Mouse (Mus musculus) midbrain, embryonic 15.5 days (tissue): Measurements from ENCODE around the gene Atrip. TPM values are rescaled to one million over a fixed set of nuclear protein-coding genes. Genes with fewer than 3 reads are reported as not detected.

Experiments
- ATAC-seq: fragments of 200-750 bp; cut with Nextera tagmentation; replicated peaks from 2 replicates; pipeline ENCODE4 v1.8.0; 2017; ENCODE audit warnings: moderate TSS enrichment
- H3K27ac ChIP-seq: fragments of 300-500 bp; sonication (generic); 2 replicates; pipeline ENCODE4 v1.5.1; 2015; ENCODE audit warnings: mild to moderate bottlenecking, inconsistent platforms
- H3K27me3 ChIP-seq: fragments of 300-500 bp; sonication (generic); replicated peaks from 2 replicates; pipeline ENCODE4 v1.6.1; 2015; ENCODE audit warnings: inconsistent platforms
- H3K36me3 ChIP-seq: fragments of 300-500 bp; sonication (generic); replicated peaks from 2 replicates; pipeline ENCODE4 v1.6.1; 2015; ENCODE audit warnings: inconsistent platforms
- H3K4me1 ChIP-seq: fragments of 300-500 bp; sonication (generic); 2 replicates; pipeline ENCODE4 v1.6.1; 2015; ENCODE audit warnings: inconsistent platforms
- H3K4me2 ChIP-seq: fragments of 300-500 bp; sonication (generic); 2 replicates; pipeline ENCODE4 v1.6.1; 2015; ENCODE audit warnings: inconsistent platforms, mild to moderate bottlenecking, moderate library complexity
- H3K4me3 ChIP-seq: fragments of 300-500 bp; sonication (generic); 2 replicates; pipeline ENCODE4 v1.5.1; 2015; ENCODE audit warnings: mild to moderate bottlenecking, inconsistent platforms
- H3K9ac ChIP-seq: fragments of 300-500 bp; sonication (generic); 2 replicates; pipeline ENCODE4 v1.6.1; 2015; ENCODE audit warnings: mild to moderate bottlenecking, inconsistent platforms
- H3K9me3 ChIP-seq: fragments of 300-500 bp; sonication (generic); 2 replicates; pipeline ENCODE4 v1.6.1; 2016; ENCODE audit warnings: inconsistent platforms
- WGBS: fragments of 180-500 bp; shearing (Covaris S2); methylation state at CpG from one replicate; pipeline ENCODE4 v1.1.7; 2015; ENCODE audit warnings: mixed read lengths; 5-methylcytosine and 5-hydroxymethylcytosine counted together
- polyA plus RNA-seq: library from polyadenylated mRNA; unstranded; fragments of >200 nt; fragmentation: Nextera tagmentation; extraction: Ambion mirVana; gene quantifications from 2 replicates; pipeline ENCODE4 v1.2.1, GENCODE M21; 2015

Gene Atrip
- polyA plus RNA-seq, 1 experiment from 2014 or later = 35.6 TPM

- no peak for ATAC-seq
- H3K9ac ChIP-seq = no peak overlapping the region
Observed at GRCm38 (mm10) chr9:109046306-109046705, 27.6 kb downstream of the Atrip start.

GRCm38 (mm10) chr9:109041351-109041750 is 32.6 kb downstream of the Atrip start:
- no peak for ATAC-seq
- WGBS = 75% methylated on average over 7 of the region's 7 CpGs
- Histone ChIP-seq H3K4me1 (peaks cover 9% of the 10 kb centered on the region; the same call in 1 of the 2 replicates), H3K36me3 (no peaks in the 10 kb centered on the region), H3K27me3 (no peaks in the 10 kb centered on the region), H3K4me3 (no peak overlapping the region), H3K27ac (no peak overlapping the region), H3K4me2 (no peak overlapping the region), H3K9ac (no peak overlapping the region), H3K9me3 (no peaks in the 10 kb centered on the region)

More at GRCm38 (mm10) chr9:109046306-109046705, 27.6 kb downstream of the Atrip start:
- H3K4me2 ChIP-seq = no peak overlapping the region
- no peak overlapping the region for H3K4me3 ChIP-seq
- no peaks in the 10 kb centered on the region for H3K9me3 ChIP-seq
- H3K27ac ChIP-seq = no peak overlapping the region
- H3K27me3 ChIP-seq = no peaks in the 10 kb centered on the region
- no peaks in the 10 kb centered on the region for H3K36me3 ChIP-seq
- H3K4me1 ChIP-seq = no peaks in the 10 kb centered on the region
- WGBS = 29% methylated on average over 5 of the region's 5 CpGs

GRCm38 (mm10) chr9:109040906-109041305 is 33.0 kb downstream of the Atrip start:
- H3K9ac ChIP-seq = no peak overlapping the region
- H3K27me3 ChIP-seq = no peaks in the 10 kb centered on the region
- no peak overlapping the region for H3K27ac ChIP-seq
- no peaks in the 10 kb centered on the region for H3K36me3 ChIP-seq
- H3K9me3 ChIP-seq = no peaks in the 10 kb centered on the region
- H3K4me2 ChIP-seq = no peak overlapping the region
- WGBS = 80% methylated on average over 6 of the region's 6 CpGs
- no peak for ATAC-seq
- no peak overlapping the region for H3K4me3 ChIP-seq
- peaks cover 9% of the 10 kb centered on the region; the same call in 1 of the 2 replicates for H3K4me1 ChIP-seq

GRCm38 (mm10) chr9:109040216-109040615 is 33.7 kb downstream of the Atrip start:
- no peak overlapping the region for H3K4me3 ChIP-seq
- no peak overlapping the region for H3K27ac ChIP-seq
- no peak overlapping the region for H3K4me2 ChIP-seq
- no peak overlapping the region for H3K9ac ChIP-seq
- H3K36me3 ChIP-seq = no peaks in the 10 kb centered on the region
- H3K9me3 ChIP-seq = no peaks in the 10 kb centered on the region
- no peaks in the 10 kb centered on the region for H3K27me3 ChIP-seq
- peaks cover 9% of the 10 kb centered on the region; the same call in 1 of the 2 replicates for H3K4me1 ChIP-seq
- no peak for ATAC-seq
- 87% methylated on average over 8 of the region's 8 CpGs for WGBS

- Histone ChIP-seq H3K9me3 (no peaks in the 10 kb centered on the region), H3K36me3 (no peaks in the 10 kb centered on the region), H3K27ac (no peak overlapping the region), H3K4me1 (peaks cover 9% of the 10 kb centered on the region; the same call in 1 of the 2 replicates), H3K9ac (no peak overlapping the region), H3K27me3 (no peaks in the 10 kb centered on the region), H3K4me3 (no peak overlapping the region), H3K4me2 (0 out of 2 replicates have a peak overlapping the region, but pooled peaks have one; percentile 96)
- 84% methylated on average over 4 of the region's 4 CpGs for WGBS
- ATAC-seq = no peak
Observed at GRCm38 (mm10) chr9:109039681-109040080, 34.2 kb downstream of the Atrip start.

GRCm38 (mm10) chr9:109038901-109039364 is 35.0 kb downstream of the Atrip start:
- no peaks in the 10 kb centered on the region for H3K27me3 ChIP-seq
- H3K4me2 ChIP-seq = peak overlapping the region; percentile 96
- ATAC-seq = peak; percentile 24
- H3K27ac ChIP-seq = no peak overlapping the region
- peak overlapping the region; percentile 64 for H3K4me3 ChIP-seq
- H3K4me1 ChIP-seq = peaks cover 9% of the 10 kb centered on the region; the same call in 1 of the 2 replicates
- peak overlapping the region; percentile 66 for H3K9ac ChIP-seq
- H3K36me3 ChIP-seq = no peaks in the 10 kb centered on the region
- WGBS = 15% methylated on average over 8 of the region's 8 CpGs
- H3K9me3 ChIP-seq = no peaks in the 10 kb centered on the region

- Histone ChIP-seq H3K27ac (no peak within 1 kb of the TSS), H3K9me3 (no peaks in the 10 kb centered on the region), H3K27me3 (no peaks in the 10 kb centered on the region), H3K36me3 (no peaks in the 10 kb centered on the region), H3K4me3 (peak within 1 kb of the TSS; percentile 64), H3K4me2 (peak within 1 kb of the TSS; percentile 96), H3K4me1 (peaks cover 9% of the 10 kb centered on the region; the same call in 1 of the 2 replicates), H3K9ac (peak within 1 kb of the TSS; percentile 66)
- peak; percentile 83 for ATAC-seq
- under 1% methylated on average over 38 of the region's 40 CpGs for WGBS
Observed at GRCm38 (mm10) chr9:109038086-109038895, 35.6 kb downstream of the Atrip start, which contains the start of gene Shisa5. Gene Shisa5 (plus strand): TSS chr9:109038565.

- H3K36me3 ChIP-seq = no peaks in the 10 kb centered on the region; the same call in 1 of the 2 replicates
- H3K27me3 ChIP-seq = no peaks in the 10 kb centered on the region
- no peak overlapping the region for H3K9ac ChIP-seq
- H3K27ac ChIP-seq = no peak overlapping the region
- ATAC-seq = no peak
- H3K9me3 ChIP-seq = no peaks in the 10 kb centered on the region
- no peaks in the 10 kb centered on the region for H3K4me1 ChIP-seq
- no peak overlapping the region for H3K4me3 ChIP-seq
- WGBS = 85% methylated on average over 6 of the region's 6 CpGs
- no peak overlapping the region for H3K4me2 ChIP-seq
Observed at GRCm38 (mm10) chr9:109032435-109032834, 41.5 kb downstream of the Atrip start.

- 86% methylated on average over 8 of the region's 8 CpGs for WGBS
- no peaks in the 10 kb centered on the region for H3K9me3 ChIP-seq
- no peak overlapping the region for H3K4me2 ChIP-seq
- no peaks in the 10 kb centered on the region; the same call in 1 of the 2 replicates for H3K36me3 ChIP-seq
- H3K4me1 ChIP-seq = no peaks in the 10 kb centered on the region
- ATAC-seq = no peak
- no peak overlapping the region for H3K27ac ChIP-seq
- no peak overlapping the region for H3K9ac ChIP-seq
- H3K27me3 ChIP-seq = no peaks in the 10 kb centered on the region
- no peak overlapping the region for H3K4me3 ChIP-seq
Observed at GRCm38 (mm10) chr9:109031686-109032085, 42.2 kb downstream of the Atrip start.

- no peak overlapping the region for H3K4me3 ChIP-seq
- ATAC-seq = no peak
- WGBS = 94% methylated on average over 7 of the region's 7 CpGs
- H3K4me1 ChIP-seq = no peaks in the 10 kb centered on the region
- no peaks in the 10 kb centered on the region for H3K9me3 ChIP-seq
- no peak overlapping the region for H3K9ac ChIP-seq
- no peak overlapping the region for H3K27ac ChIP-seq
- no peaks in the 10 kb centered on the region for H3K27me3 ChIP-seq
- peaks cover 2% of the 10 kb centered on the region; the same call in 1 of the 2 replicates for H3K36me3 ChIP-seq
- H3K4me2 ChIP-seq = no peak overlapping the region
Observed at GRCm38 (mm10) chr9:109031001-109031400, 42.9 kb downstream of the Atrip start.

- H3K4me1 ChIP-seq = no peaks in the 10 kb centered on the region
- no peaks in the 10 kb centered on the region for H3K27me3 ChIP-seq
- H3K27ac ChIP-seq = no peak overlapping the region
- no peaks in the 10 kb centered on the region for H3K9me3 ChIP-seq
- no peak for ATAC-seq
- 73% methylated on average over 3 of the region's 3 CpGs for WGBS
- H3K4me3 ChIP-seq = no peak overlapping the region
- H3K36me3 ChIP-seq = peaks cover 3% of the 10 kb centered on the region; the same call in 1 of the 2 replicates
- H3K9ac ChIP-seq = no peak overlapping the region
- H3K4me2 ChIP-seq = no peak overlapping the region
Observed at GRCm38 (mm10) chr9:109030312-109030711, 43.6 kb downstream of the Atrip start.

GRCm38 (mm10) chr9:109028919-109029318 is 45.0 kb downstream of the Atrip start:
- no peak overlapping the region for H3K4me2 ChIP-seq
- H3K27me3 ChIP-seq = no peaks in the 10 kb centered on the region
- H3K9me3 ChIP-seq = no peaks in the 10 kb centered on the region
- H3K4me3 ChIP-seq = no peak overlapping the region
- H3K4me1 ChIP-seq = no peaks in the 10 kb centered on the region
- WGBS = 72% methylated on average over 5 of the region's 5 CpGs
- H3K9ac ChIP-seq = no peak overlapping the region
- ATAC-seq = no peak
- no peak overlapping the region for H3K27ac ChIP-seq
- H3K36me3 ChIP-seq = peaks cover 9% of the 10 kb centered on the region
